Mouse (Mus musculus): Measurements from ENCODE around the gene Phf14. TPM values are rescaled to one million over a fixed set of nuclear protein-coding genes. Genes with fewer than 3 reads are reported as not detected.
"Not testable (repeated sequence)": the region's sequence is repeated elsewhere in the genome, so short reads cannot be mapped to it uniquely, and the experiment has no call there.

The Phf14 gene
- polyA plus RNA-seq (2015; fragmentation: Nextera tagmentation; extraction: Ambion mirVana): 95.6 and 106 TPM in 2 replicates

GRCm38 (mm10) chr6:11907269-11908032 is at the start of gene Phf14, which contains the start of gene Ndufa4:
Gene Phf14, plus strand, starts transcription at chr6:11907809.
Gene Ndufa4, minus strand, starts transcription at chr6:11907497.
- Histone ChIP-seq H3K4me2 (replicated peaks) (peak within 1 kb of the TSS; percentile 79), H3K4me3 (peak within 1 kb of the TSS; percentile 89), H3K4me1 (peaks cover 19% of the 10 kb centered on the region), H3K27me3 (no peaks in the 10 kb centered on the region), H3K9me3 (no peaks in the 10 kb centered on the region), H3K36me3 (peaks cover 27% of the 10 kb centered on the region), H3K27ac (peak within 1 kb of the TSS; percentile 81), H3K9ac (peak within 1 kb of the TSS; percentile 93)
- WGBS: under 1% methylated on average over 59 of the region's 59 CpGs
- peak; percentile 97 for ATAC-seq (ENCODE audit: low FRiP score, low read depth)

- not testable (repeated sequence) for ATAC-seq (ENCODE audit: low FRiP score, low read depth); H3K9ac ChIP-seq; H3K27ac ChIP-seq; H3K4me1 ChIP-seq; H3K4me3 ChIP-seq; H3K9me3 ChIP-seq; H3K36me3 ChIP-seq; H3K4me2 ChIP-seq (replicated peaks); H3K27me3 ChIP-seq
- WGBS: no CpG with 5 or more reads among the region's 2 CpGs
Observed at GRCm38 (mm10) chr6:11875364-11875763, 32.2 kb upstream of the Phf14 start.

GRCm38 (mm10) chr6:11900809-11901310 is 6.7 kb upstream of the Phf14 start:
- Histone ChIP-seq H3K4me3 (no peak overlapping the region), H3K27ac (no peak overlapping the region), H3K27me3 (no peaks in the 10 kb centered on the region), H3K4me2 (replicated peaks) (no peak overlapping the region), H3K4me1 (peaks cover 5% of the 10 kb centered on the region), H3K9me3 (no peaks in the 10 kb centered on the region), H3K9ac (no peak overlapping the region), H3K36me3 (peaks cover 62% of the 10 kb centered on the region)
- 87% methylated on average over 4 of the region's 4 CpGs for WGBS
- ATAC-seq (ENCODE audit: low FRiP score, low read depth): no peak

GRCm38 (mm10) chr6:11906890-11907268 is 730 bp upstream of the Phf14 start:
- peak overlapping the region; percentile 81 for H3K27ac ChIP-seq
- H3K4me1 ChIP-seq: peaks cover 19% of the 10 kb centered on the region
- H3K27me3 ChIP-seq: no peaks in the 10 kb centered on the region
- WGBS: 2% methylated on average over 5 of the region's 5 CpGs
- peak overlapping the region; percentile 89 for H3K4me3 ChIP-seq
- peaks cover 33% of the 10 kb centered on the region for H3K36me3 ChIP-seq
- ATAC-seq (ENCODE audit: low FRiP score, low read depth): peak; percentile 24; the same call in 1 of the 2 replicates
- peak overlapping the region; percentile 93 for H3K9ac ChIP-seq
- H3K4me2 ChIP-seq (replicated peaks): peak overlapping the region; percentile 79
- H3K9me3 ChIP-seq: no peaks in the 10 kb centered on the region

GRCm38 (mm10) chr6:11908170-11908569 is 561 bp downstream of the Phf14 start:
- ATAC-seq (ENCODE audit: low FRiP score, low read depth): no peak
- no peaks in the 10 kb centered on the region for H3K9me3 ChIP-seq
- peaks cover 19% of the 10 kb centered on the region for H3K4me1 ChIP-seq
- peak overlapping the region; percentile 89 for H3K4me3 ChIP-seq
- peak overlapping the region; percentile 81 for H3K27ac ChIP-seq
- H3K9ac ChIP-seq: peak overlapping the region; percentile 93
- no peaks in the 10 kb centered on the region for H3K27me3 ChIP-seq
- WGBS: 27% methylated on average over 7 of the region's 7 CpGs
- H3K36me3 ChIP-seq: peaks cover 20% of the 10 kb centered on the region
- H3K4me2 ChIP-seq (replicated peaks): peak overlapping the region; percentile 79

- Histone ChIP-seq H3K4me1 (peaks cover 27% of the 10 kb centered on the region), H3K9me3 (no peaks in the 10 kb centered on the region), H3K36me3 (peaks cover 18% of the 10 kb centered on the region), H3K9ac (peak overlapping the region; percentile 93), H3K4me3 (peak overlapping the region; percentile 75), H3K27me3 (no peaks in the 10 kb centered on the region), H3K4me2 (replicated peaks) (peak overlapping the region; percentile 75), H3K27ac (peak overlapping the region; percentile 99)
- 1% methylated on average over 20 of the region's 20 CpGs for WGBS
- peak; percentile 95 for ATAC-seq (ENCODE audit: low FRiP score, low read depth)
Observed at GRCm38 (mm10) chr6:11925496-11926041, 18.0 kb downstream of the Phf14 start.

- peaks cover 27% of the 10 kb centered on the region for H3K4me1 ChIP-seq
- H3K4me2 ChIP-seq (replicated peaks): peak overlapping the region; percentile 75
- peaks cover 18% of the 10 kb centered on the region for H3K36me3 ChIP-seq
- H3K27ac ChIP-seq: peak overlapping the region; percentile 99
- peak; percentile 86 for ATAC-seq (ENCODE audit: low FRiP score, low read depth)
- peak overlapping the region; percentile 93 for H3K9ac ChIP-seq
- H3K9me3 ChIP-seq: no peaks in the 10 kb centered on the region
- peak overlapping the region; percentile 75 for H3K4me3 ChIP-seq
- WGBS: under 1% methylated on average over 24 of the region's 40 CpGs
- H3K27me3 ChIP-seq: no peaks in the 10 kb centered on the region
Observed at GRCm38 (mm10) chr6:11926082-11926595, 18.5 kb downstream of the Phf14 start.

- Histone ChIP-seq H3K27me3 (no peaks in the 10 kb centered on the region), H3K4me2 (replicated peaks) (peak overlapping the region; percentile 75), H3K9ac (no peak overlapping the region), H3K4me3 (peak overlapping the region; percentile 75), H3K9me3 (no peaks in the 10 kb centered on the region), H3K36me3 (peaks cover 18% of the 10 kb centered on the region), H3K4me1 (peaks cover 27% of the 10 kb centered on the region), H3K27ac (no peak overlapping the region)
- 85% methylated on average over 6 of the region's 6 CpGs for WGBS
- no peak for ATAC-seq (ENCODE audit: low FRiP score, low read depth)
Observed at GRCm38 (mm10) chr6:11927485-11927884, 19.9 kb downstream of the Phf14 start.

- Histone ChIP-seq H3K4me2 (replicated peaks) (no peak overlapping the region), H3K4me3 (no peak overlapping the region), H3K27me3 (no peaks in the 10 kb centered on the region), H3K27ac (no peak overlapping the region), H3K9me3 (no peaks in the 10 kb centered on the region), H3K9ac (no peak overlapping the region), H3K4me1 (peaks cover 7% of the 10 kb centered on the region), H3K36me3 (peaks cover 14% of the 10 kb centered on the region)
- ATAC-seq (ENCODE audit: low FRiP score, low read depth): no peak
- WGBS: 93% methylated on average over 7 of the region's 7 CpGs
Observed at GRCm38 (mm10) chr6:11933403-11933802, 25.8 kb downstream of the Phf14 start.

GRCm38 (mm10) chr6:11940895-11941294 is 33.3 kb downstream of the Phf14 start:
- Histone ChIP-seq H3K4me1 (no peaks in the 10 kb centered on the region), H3K27ac (no peak overlapping the region), H3K9me3 (no peaks in the 10 kb centered on the region), H3K9ac (no peak overlapping the region), H3K4me2 (replicated peaks) (no peak overlapping the region), H3K36me3 (peaks cover 37% of the 10 kb centered on the region), H3K27me3 (no peaks in the 10 kb centered on the region), H3K4me3 (no peak overlapping the region)
- no peak for ATAC-seq (ENCODE audit: low FRiP score, low read depth)

GRCm38 (mm10) chr6:11942089-11942488 is 34.5 kb downstream of the Phf14 start:
- Histone ChIP-seq H3K36me3 (peaks cover 44% of the 10 kb centered on the region), H3K27ac (no peak overlapping the region), H3K9me3 (no peaks in the 10 kb centered on the region), H3K4me1 (no peaks in the 10 kb centered on the region), H3K9ac (no peak overlapping the region), H3K4me2 (replicated peaks) (no peak overlapping the region), H3K27me3 (no peaks in the 10 kb centered on the region), H3K4me3 (no peak overlapping the region)
- WGBS: 96% methylated on average over 4 of the region's 4 CpGs
- no peak for ATAC-seq (ENCODE audit: low FRiP score, low read depth)

- Histone ChIP-seq H3K4me2 (replicated peaks) (no peak overlapping the region), H3K27ac (no peak overlapping the region), H3K4me3 (no peak overlapping the region), H3K9ac (no peak overlapping the region), H3K27me3 (no peaks in the 10 kb centered on the region), H3K4me1 (no peaks in the 10 kb centered on the region), H3K9me3 (no peaks in the 10 kb centered on the region), H3K36me3 (peaks cover 43% of the 10 kb centered on the region)
- WGBS: 84% methylated on average over 1 of the region's 1 CpGs
- no peak for ATAC-seq (ENCODE audit: low FRiP score, low read depth)
Observed at GRCm38 (mm10) chr6:11948100-11948499, 40.5 kb downstream of the Phf14 start.
